Mouse (Mus musculus): ENCODE measurements around the gene Cybrd1. TPM values are rescaled to one million over a fixed set of nuclear protein-coding genes. Genes with fewer than 3 reads are reported as not detected.

Gene Cybrd1
- total RNA-seq, 2 experiments from 2014 or later, result 0.89 to 1.1 TPM

- no peak for DNase-seq (ENCODE audit: low spot score in 2 of 2)
These were observed 4.7 kb downstream of the Cybrd1 start for GRCm38 (mm10) chr2:71122268-71123029.

DNA sequence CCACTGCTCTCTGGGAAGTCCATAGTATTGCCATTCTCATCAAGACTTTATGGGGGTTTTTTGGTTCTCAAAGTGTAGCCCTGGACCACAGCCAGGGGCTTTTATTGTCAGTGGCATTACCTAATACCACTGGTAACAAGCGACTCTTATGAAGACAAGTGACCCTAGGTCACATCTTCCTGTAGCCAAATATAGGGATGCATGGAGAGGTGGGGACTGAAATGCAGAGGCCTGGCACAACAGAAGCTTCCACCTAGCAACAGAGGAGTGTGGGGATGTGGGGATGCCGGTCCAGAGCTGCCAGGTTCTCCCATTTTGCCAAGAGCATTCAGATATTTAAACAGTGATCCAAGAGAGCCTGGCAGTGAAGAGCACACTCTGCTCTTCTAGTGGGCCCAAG is 5.9 kb downstream of the Cybrd1 start:
- DNase-seq (ENCODE audit: low spot score in 2 of 2), result no peak

DNA sequence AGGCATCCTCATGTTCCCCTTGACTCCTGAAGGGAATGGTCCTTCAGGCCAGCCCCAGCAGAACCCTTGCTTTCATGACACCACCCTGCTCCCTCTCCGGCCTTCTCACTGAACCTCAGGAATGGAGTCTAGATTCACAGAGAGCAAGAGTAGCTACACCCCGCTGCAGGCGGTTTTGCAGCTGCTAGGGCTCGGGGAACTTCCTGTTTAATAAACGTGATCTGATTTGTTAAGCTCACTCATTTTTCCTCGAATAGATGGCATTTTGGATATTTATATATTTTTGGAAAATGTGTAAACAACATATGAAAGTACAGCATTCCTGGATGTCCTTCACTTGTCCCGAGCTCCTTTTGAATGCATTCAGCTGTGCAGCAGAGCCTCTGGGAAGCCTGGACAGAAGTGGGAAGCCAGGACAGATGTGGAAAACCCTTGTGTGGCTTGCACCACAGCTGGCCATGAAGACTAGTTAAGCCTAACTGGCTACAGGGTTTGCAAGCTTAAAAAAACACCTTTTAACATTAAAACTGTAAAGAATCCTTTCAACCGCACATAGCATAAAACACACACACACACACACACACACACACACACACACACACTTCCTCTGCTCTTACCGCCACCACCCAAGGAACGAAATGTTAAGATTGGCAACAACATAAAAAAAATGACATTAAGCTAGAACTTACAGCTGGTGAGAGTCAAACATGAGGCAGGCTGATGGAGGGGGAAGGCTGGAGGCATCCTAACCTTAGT is 10.2 kb downstream of the Cybrd1 start:
- DNase-seq (ENCODE audit: low spot score in 2 of 2), result no peak

DNA sequence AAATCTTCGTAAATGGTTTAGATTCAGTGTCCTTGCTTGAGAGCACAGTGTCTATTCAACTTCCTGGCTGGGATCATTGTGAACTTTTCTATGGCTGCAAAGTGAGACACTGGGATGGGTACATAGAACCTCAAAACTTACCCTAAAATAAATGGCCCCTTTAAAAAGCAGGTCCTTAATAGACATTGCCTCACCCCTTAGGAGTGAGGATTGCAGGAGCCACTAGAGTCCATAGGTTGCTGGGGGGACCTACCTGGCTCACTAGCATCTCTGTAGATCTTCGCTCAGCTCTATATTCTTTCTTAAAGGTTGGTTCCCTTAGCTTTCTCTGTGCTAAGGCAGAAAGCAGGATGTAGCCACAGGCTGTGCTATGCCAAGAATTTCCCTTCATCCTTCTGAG is 12.6 kb downstream of the Cybrd1 start:
- DNase-seq (ENCODE audit: low spot score in 2 of 2), result no peak

- DNase-seq (ENCODE audit: low spot score in 2 of 2), result no peak
These were observed 14.3 kb downstream of the Cybrd1 start for GRCm38 (mm10) chr2:71131866-71132496.

GRCm38 (mm10) chr2:71134041-71134505 is 16.4 kb downstream of the Cybrd1 start:
- peak in 1 of 2 experiments; percentile 4 for DNase-seq (ENCODE audit: low spot score in 2 of 2)

GRCm38 (mm10) chr2:71134836-71135235 is 17.1 kb downstream of the Cybrd1 start:
- DNase-seq (ENCODE audit: low spot score in 2 of 2), result no peak

GRCm38 (mm10) chr2:71140622-71141021 is 22.9 kb downstream of the Cybrd1 start:
- no peak for DNase-seq (ENCODE audit: low spot score in 2 of 2)

GRCm38 (mm10) chr2:71142410-71142809 is 24.7 kb downstream of the Cybrd1 start:
- DNase-seq (ENCODE audit: low spot score in 2 of 2), result no peak

- DNase-seq (ENCODE audit: low spot score in 2 of 2), result no peak
These were observed 28.1 kb downstream of the Cybrd1 start for GRCm38 (mm10) chr2:71145853-71146252.

DNA sequence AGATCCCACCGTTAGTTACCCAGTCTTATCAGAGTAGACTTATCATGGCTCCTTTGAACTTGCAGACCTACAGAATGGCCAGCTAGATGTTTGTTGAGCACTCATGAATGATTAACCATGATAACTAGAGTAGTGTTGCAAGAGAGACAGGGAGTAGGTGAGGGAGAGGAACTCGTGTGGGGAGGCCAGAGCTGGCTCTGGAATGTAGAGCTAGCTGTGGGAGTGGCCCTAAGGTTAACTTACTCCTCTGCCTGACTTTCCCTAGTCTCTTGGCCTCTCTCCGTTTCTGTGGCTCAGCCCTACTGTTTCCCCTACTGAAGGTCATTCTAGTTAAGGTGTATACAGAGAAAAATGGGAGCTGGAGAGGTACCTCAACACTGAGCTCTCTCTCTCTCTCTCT is 28.5 kb downstream of the Cybrd1 start:
- no peak for DNase-seq (ENCODE audit: low spot score in 2 of 2)

GRCm38 (mm10) chr2:71147816-71148215 is 30.1 kb downstream of the Cybrd1 start:
- no peak for DNase-seq (ENCODE audit: low spot score in 2 of 2)

DNA sequence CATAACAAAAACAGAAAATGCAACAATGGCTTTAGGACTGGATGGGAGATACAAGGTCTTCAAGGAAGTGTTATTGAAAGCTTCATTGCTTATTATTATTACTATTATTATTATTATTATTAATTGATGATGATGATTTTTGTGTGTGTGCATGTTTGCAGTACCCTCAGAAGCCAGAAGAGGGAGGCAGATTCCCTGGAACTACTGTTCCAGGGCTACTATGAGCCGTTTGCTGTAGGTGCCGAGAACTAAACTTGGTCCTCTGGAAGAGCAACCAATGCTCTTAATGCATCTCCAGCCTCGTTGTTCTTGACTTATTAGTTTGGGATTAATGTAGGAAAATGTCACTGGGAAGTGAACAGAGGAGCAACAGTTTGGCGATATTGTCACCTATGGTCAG is 34.4 kb downstream of the Cybrd1 start:
- no peak for DNase-seq (ENCODE audit: low spot score in 2 of 2)

GRCm38 (mm10) chr2:71155486-71155885 is 37.8 kb downstream of the Cybrd1 start:
- DNase-seq (ENCODE audit: low spot score in 2 of 2), result peak; percentile 81 to 83

DNA sequence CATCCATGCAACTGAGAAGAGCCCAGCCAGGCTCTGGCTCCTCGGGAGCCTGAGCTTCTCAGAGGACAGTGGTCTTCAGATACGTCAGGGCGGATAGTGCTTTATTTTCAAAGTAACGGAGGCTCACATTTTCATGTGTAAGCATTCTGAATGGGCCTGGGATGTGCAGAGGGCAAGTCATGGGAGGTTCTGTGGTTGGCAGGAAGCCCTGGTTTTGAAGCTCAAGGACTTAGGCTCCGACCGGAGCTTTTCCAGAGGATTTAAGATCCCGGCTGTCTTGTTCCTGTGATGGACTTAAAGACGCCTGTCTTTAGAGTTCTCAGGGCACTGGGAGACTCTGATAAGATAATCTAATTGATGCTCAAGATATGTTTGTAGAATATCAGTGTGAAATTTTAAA is 38.7 kb downstream of the Cybrd1 start:
- DNase-seq (ENCODE audit: low spot score in 2 of 2), result peak in 1 of 2 experiments; percentile 9

- DNase-seq (ENCODE audit: low spot score in 2 of 2), result no peak
These were observed 40.2 kb downstream of the Cybrd1 start for GRCm38 (mm10) chr2:71157881-71158280.

- DNase-seq (ENCODE audit: low spot score in 2 of 2), result no peak
These were observed 42.0 kb downstream of the Cybrd1 start for GRCm38 (mm10) chr2:71159576-71160306.

GRCm38 (mm10) chr2:71160307-71160861 is 42.7 kb downstream of the Cybrd1 start:
- DNase-seq (ENCODE audit: low spot score in 2 of 2), result no peak

GRCm38 (mm10) chr2:71161558-71161957 is 43.8 kb downstream of the Cybrd1 start:
- DNase-seq (ENCODE audit: low spot score in 2 of 2), result no peak

- no peak for DNase-seq (ENCODE audit: low spot score in 2 of 2)
These were observed 45.3 kb downstream of the Cybrd1 start for GRCm38 (mm10) chr2:71162831-71163621.

Data from adrenal gland, adult 18-20 months (tissue).